Mouse (Mus musculus) embryonic facial prominence, embryonic 12.5 days (tissue): ENCODE data around the gene Iqch. TPM values are rescaled to one million over a fixed set of nuclear protein-coding genes. Genes with fewer than 3 reads are reported as not detected.

Experiments
- ATAC-seq: fragments of 200-750 bp; cut with Nextera tagmentation; 2 replicates; pipeline ENCODE4 v1.8.0; 2017; ENCODE audit not compliant: insufficient number of reproducible peaks, insufficient read depth, low FRiP score, low TSS enrichment
- H3K27ac ChIP-seq: fragments of 300-500 bp; sonication (generic); 2 replicates; pipeline ENCODE4 v1.5.1; 2016; ENCODE audit warnings: mild to moderate bottlenecking
- H3K27me3 ChIP-seq: fragments of 300-500 bp; sonication (generic); 2 replicates; pipeline ENCODE4 v1.6.1; 2016; ENCODE audit warnings: mild to moderate bottlenecking, moderate library complexity
- H3K36me3 ChIP-seq: fragments of 300-500 bp; sonication (generic); 2 replicates; pipeline ENCODE4 v1.6.1; 2016; ENCODE audit warnings: mild to moderate bottlenecking
- H3K4me1 ChIP-seq: fragments of 300-500 bp; sonication (generic); 2 replicates; pipeline ENCODE4 v1.6.1; 2016
- H3K4me2 ChIP-seq: fragments of 300-500 bp; sonication (generic); replicated peaks from 2 replicates; pipeline ENCODE4 v1.6.1; 2016; ENCODE audit warnings: mild to moderate bottlenecking, moderate library complexity
- H3K4me3 ChIP-seq: fragments of 300-500 bp; sonication (generic); 2 replicates; pipeline ENCODE4 v1.5.1; 2016; ENCODE audit warnings: mild to moderate bottlenecking
- H3K9ac ChIP-seq: fragments of 300-500 bp; sonication (generic); 2 replicates; pipeline ENCODE4 v1.6.1; 2016; ENCODE audit warnings: mild to moderate bottlenecking, moderate library complexity
- H3K9me3 ChIP-seq: fragments of 300-500 bp; sonication (generic); 2 replicates; pipeline ENCODE4 v1.6.1; 2016; ENCODE audit warnings: mild to moderate bottlenecking, moderate library complexity
- WGBS: fragments of 180-500 bp; shearing (Covaris S2); methylation state at CpG from one replicate; pipeline ENCODE4 v1.1.7; 2016; 5-methylcytosine and 5-hydroxymethylcytosine counted together
- polyA plus RNA-seq: library from polyadenylated mRNA; unstranded; fragments of >200 nt; fragmentation: Nextera tagmentation; extraction: Ambion mirVana; gene quantifications from 2 replicates; pipeline ENCODE4 v1.2.1, GENCODE M21; 2016

The Iqch gene
- polyA plus RNA-seq, 1 experiment from 2014 or later, result 0.08 TPM

DNA sequence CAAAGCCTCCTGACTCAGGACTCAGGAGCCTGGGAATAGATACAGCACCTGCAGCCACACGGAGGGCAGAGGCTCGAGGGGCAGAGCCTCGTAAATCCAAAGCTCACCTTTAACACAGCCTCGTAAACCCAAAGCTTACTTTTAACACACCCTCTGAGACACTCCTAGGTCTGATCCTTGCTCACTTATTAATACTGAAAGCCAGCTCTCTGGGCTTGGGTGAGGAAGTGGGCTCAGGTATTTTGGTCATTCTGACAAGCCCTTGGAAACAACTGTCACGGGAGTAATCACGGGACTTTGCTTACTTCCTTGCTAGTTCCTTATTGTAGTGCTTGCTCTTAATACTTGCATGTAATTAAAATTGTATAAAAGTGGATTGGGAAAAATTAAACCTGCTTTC is 13.1 kb downstream of the Iqch start:
- 69% methylated on average over 6 of the region's 6 CpGs for WGBS
- Histone ChIP-seq H3K27ac (no peak overlapping the region), H3K4me1 (no peaks in the 10 kb centered on the region), H3K9me3 (no peaks in the 10 kb centered on the region), H3K27me3 (no peaks in the 10 kb centered on the region), H3K4me3 (no peak overlapping the region), H3K9ac (no peak overlapping the region), H3K4me2 (no peak overlapping the region), H3K36me3 (no peaks in the 10 kb centered on the region)
- no peak for ATAC-seq

DNA sequence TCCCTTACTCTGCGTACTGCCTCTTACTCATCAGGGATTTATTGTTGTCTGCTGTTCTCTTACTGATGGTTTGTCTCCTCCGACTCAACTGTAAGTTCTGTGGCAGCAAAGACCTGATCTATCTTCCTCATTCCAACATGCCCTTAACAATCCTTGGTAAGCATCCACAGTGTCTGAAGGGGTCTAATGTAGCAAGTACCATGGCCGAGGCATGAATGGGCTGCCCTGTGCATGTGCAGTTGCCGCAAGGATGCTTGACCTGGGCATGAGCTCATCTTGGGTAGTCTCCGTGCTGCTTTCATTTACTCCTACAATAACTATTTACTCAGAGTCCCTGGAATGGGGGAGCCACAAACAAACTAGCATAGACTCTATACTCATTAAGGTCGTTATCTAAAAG is 17.0 kb downstream of the Iqch start:
- no peak overlapping the region for H3K9ac ChIP-seq
- H3K4me2 ChIP-seq, result no peak overlapping the region
- 88% methylated on average over 6 of the region's 6 CpGs for WGBS
- H3K36me3 ChIP-seq, result no peaks in the 10 kb centered on the region
- H3K27ac ChIP-seq, result no peak overlapping the region
- no peaks in the 10 kb centered on the region for H3K27me3 ChIP-seq
- no peak overlapping the region for H3K4me3 ChIP-seq
- no peaks in the 10 kb centered on the region for H3K4me1 ChIP-seq
- no peaks in the 10 kb centered on the region for H3K9me3 ChIP-seq
- ATAC-seq, result no peak

DNA sequence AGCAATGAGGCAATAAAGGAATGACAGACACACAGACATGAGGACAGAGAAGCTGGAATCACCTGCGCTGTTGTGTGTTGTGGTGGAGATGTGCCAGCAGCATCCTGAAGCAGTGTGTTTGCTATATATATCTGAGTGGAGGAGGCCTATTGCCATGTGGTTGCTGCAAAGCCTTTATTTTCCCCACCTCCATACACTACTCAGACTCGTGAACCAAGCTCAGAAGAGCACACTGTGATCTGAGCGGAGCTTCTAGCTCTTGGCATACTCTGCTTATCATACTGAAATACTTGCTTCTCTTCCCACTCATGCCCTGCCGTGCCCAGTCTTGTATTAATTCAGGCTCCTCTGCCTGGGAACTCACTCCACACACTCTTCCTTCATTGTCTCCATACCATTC is 20.5 kb downstream of the Iqch start:
- no peak overlapping the region for H3K4me2 ChIP-seq
- H3K27ac ChIP-seq, result no peak overlapping the region
- no peaks in the 10 kb centered on the region for H3K36me3 ChIP-seq
- no peaks in the 10 kb centered on the region for H3K9me3 ChIP-seq
- H3K4me1 ChIP-seq, result no peaks in the 10 kb centered on the region
- no peak for ATAC-seq
- no peak overlapping the region for H3K4me3 ChIP-seq
- no peak overlapping the region for H3K9ac ChIP-seq
- 85% methylated on average over 4 of the region's 4 CpGs for WGBS
- H3K27me3 ChIP-seq, result peaks cover 6% of the 10 kb centered on the region; the same call in 1 of the 2 replicates

DNA sequence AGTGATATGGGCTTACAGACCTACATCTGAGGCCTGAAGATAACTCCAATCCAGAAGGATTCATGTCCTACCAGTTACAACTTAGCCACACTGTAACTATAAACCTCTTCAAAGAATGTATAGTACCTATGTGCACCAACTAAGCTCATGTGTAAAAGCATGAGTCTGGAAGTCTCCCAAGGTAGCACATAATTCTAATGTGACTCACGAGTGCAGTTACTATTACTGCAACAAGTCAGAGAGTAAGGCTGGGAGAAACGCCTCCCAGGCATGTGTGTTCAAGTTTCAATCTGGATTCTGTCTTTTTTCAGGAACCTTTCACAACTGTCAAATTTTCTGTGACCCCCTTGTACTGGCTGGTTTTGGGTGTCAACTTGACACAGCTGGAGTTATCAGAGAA is 22.2 kb downstream of the Iqch start:
- Histone ChIP-seq H3K36me3 (no peaks in the 10 kb centered on the region), H3K4me2 (no peak overlapping the region), H3K9ac (no peak overlapping the region), H3K4me1 (no peaks in the 10 kb centered on the region), H3K4me3 (no peak overlapping the region), H3K27me3 (peaks cover 6% of the 10 kb centered on the region; the same call in 1 of the 2 replicates), H3K9me3 (no peaks in the 10 kb centered on the region), H3K27ac (no peak overlapping the region)
- no peak for ATAC-seq
- WGBS, result 45% methylated on average over 2 of the region's 2 CpGs

DNA sequence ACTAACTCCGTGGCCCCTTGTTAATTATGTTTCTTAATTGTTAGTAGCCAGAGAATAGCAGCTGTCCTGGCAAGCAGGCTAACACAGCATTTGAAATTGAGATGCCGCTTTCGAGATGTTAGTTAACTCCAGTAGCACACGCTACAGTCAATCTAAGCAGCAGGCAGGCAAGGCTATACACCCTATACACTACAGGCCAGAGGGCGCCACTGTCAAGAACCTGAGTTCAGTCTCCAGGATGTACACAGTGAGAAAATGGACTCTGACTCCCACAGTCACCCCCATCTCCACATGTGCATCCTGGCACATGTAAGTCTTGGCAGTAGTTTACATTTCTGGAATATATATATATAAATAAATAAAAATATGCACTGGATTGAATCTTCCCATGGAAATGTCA is 22.6 kb downstream of the Iqch start:
- H3K4me2 ChIP-seq, result no peak overlapping the region
- no peaks in the 10 kb centered on the region for H3K4me1 ChIP-seq
- 81% methylated on average over 5 of the region's 5 CpGs for WGBS
- H3K9ac ChIP-seq, result no peak overlapping the region
- H3K27ac ChIP-seq, result no peak overlapping the region
- no peak overlapping the region for H3K4me3 ChIP-seq
- no peaks in the 10 kb centered on the region for H3K36me3 ChIP-seq
- no peaks in the 10 kb centered on the region for H3K9me3 ChIP-seq
- H3K27me3 ChIP-seq, result peaks cover 6% of the 10 kb centered on the region; the same call in 1 of the 2 replicates
- ATAC-seq, result no peak

DNA sequence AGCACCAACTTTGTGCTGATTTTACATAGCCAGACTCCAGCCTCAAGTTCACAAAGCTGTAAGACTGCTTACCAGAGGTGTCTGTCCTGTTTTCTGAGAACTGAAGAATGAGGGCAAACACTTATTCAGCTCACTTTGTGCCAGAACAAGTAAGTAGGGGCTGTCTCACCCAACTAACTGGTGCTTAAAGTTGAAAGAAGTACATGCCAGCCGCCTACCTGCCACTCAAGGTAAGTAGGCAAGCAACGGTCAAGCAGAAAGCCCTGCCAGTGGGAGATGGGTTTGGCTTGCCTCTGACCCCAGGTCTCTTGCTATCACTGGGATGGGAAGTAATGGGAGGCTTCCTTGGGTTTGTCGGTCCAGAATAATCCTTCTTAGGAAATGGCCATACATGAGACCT is 24.8 kb downstream of the Iqch start:
- H3K9me3 ChIP-seq, result no peaks in the 10 kb centered on the region
- peaks cover 6% of the 10 kb centered on the region; the same call in 1 of the 2 replicates for H3K27me3 ChIP-seq
- WGBS, result 82% methylated on average over 3 of the region's 3 CpGs
- no peak overlapping the region for H3K4me3 ChIP-seq
- ATAC-seq, result no peak
- H3K4me1 ChIP-seq, result no peaks in the 10 kb centered on the region
- H3K4me2 ChIP-seq, result no peak overlapping the region
- H3K36me3 ChIP-seq, result no peaks in the 10 kb centered on the region
- no peak overlapping the region for H3K9ac ChIP-seq
- H3K27ac ChIP-seq, result no peak overlapping the region

DNA sequence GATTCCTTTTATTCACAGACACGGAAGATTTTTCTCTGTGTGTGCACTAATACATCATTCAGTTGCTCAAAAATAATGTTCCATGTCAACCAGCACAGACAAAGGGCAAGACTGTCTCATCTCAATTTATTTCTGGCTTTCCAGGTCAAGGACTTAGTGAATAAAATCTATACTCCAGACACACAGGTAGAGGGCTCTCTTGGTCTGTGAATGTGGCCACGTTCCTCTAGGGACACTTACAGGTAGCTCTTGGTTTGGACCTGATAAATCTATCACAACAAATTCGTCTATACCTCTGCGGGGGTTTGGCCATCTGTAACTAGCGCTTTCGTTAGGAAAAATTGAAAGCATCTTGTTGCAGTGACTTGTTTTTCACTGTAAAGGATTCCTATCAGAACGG is 29.4 kb downstream of the Iqch start:
- Histone ChIP-seq H3K4me3 (no peak overlapping the region), H3K4me1 (peaks cover 19% of the 10 kb centered on the region), H3K4me2 (no peak overlapping the region), H3K27ac (no peak overlapping the region), H3K27me3 (peaks cover 11% of the 10 kb centered on the region; the same call in 1 of the 2 replicates), H3K9ac (no peak overlapping the region), H3K9me3 (no peaks in the 10 kb centered on the region), H3K36me3 (no peaks in the 10 kb centered on the region)
- ATAC-seq, result no peak
- 63% methylated on average over 7 of the region's 7 CpGs for WGBS

DNA sequence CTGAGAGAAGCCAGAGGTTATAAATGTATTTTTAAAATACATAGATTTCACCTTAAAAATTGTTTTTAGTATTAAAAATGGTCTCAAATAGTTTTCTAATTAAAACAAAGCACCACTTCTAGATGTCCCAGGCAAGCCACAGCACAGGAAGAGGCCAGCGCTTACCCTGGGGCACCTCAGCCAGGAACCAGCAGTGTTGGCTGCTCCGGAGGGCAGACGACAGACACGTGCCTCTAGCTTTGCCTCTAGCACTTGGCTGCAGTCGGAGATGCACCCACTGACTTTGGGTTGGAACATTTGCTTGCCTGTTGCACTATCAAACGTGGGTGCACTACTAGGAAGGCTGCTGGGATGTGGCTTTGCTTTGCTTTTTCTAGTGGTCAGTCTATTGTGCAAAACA is 30.4 kb downstream of the Iqch start:
- WGBS, result 18% methylated on average over 6 of the region's 6 CpGs
- Histone ChIP-seq H3K9ac (no peak overlapping the region), H3K36me3 (no peaks in the 10 kb centered on the region), H3K4me2 (no peak overlapping the region), H3K27me3 (peaks cover 5% of the 10 kb centered on the region), H3K27ac (0 out of 2 replicates have a peak overlapping the region, but pooled peaks have one; percentile 30), H3K9me3 (no peaks in the 10 kb centered on the region), H3K4me1 (peaks cover 20% of the 10 kb centered on the region), H3K4me3 (no peak overlapping the region)
- ATAC-seq, result no peak

DNA sequence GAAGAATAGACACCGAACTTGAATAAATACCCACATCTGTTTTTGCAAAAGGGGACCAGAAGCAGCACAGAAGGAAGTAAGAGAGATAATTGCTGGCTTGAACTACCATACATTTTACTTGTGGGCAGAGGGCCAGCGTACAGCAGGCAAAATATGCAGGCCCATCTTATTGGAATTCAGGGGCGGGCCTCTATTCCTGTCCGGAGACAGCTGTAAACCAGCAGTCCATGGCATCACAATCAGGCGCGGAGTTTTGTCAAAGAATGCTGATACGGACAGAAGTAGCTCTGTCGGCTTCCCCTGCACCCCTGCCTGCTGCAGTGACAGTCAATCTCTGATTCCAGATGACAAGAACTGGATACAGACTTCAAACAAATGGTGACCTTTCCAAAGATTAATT is 33.5 kb downstream of the Iqch start:
- peak overlapping the region; percentile 11; the same call in 1 of the 2 replicates for H3K4me2 ChIP-seq
- H3K4me1 ChIP-seq, result peaks cover 20% of the 10 kb centered on the region

DNA sequence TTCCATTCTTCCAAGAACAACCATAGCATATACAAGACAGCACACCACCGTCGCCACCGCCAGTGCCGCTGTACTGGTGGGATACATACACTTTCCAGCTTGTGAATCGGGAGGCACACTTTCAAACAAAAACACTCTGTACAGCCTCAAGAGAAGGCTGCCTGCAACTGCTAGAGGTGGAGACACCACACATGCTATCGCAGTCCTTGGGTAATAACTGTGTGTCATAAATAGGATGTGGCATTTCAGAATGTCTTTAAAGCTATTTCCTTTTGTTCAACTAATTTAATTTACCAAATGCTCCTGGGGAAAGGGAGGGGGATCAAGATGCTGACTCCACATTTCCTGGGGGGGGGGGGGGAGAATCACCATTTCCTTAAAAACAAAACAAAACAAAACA is 34.0 kb downstream of the Iqch start:
- peaks cover 20% of the 10 kb centered on the region for H3K4me1 ChIP-seq

More for the DNA sequence above, 33.5 kb downstream of the Iqch start:
- no peak overlapping the region for H3K27ac ChIP-seq
- H3K9ac ChIP-seq, result no peak overlapping the region
- WGBS, result 12% methylated on average over 8 of the region's 8 CpGs
- H3K9me3 ChIP-seq, result no peaks in the 10 kb centered on the region
- no peaks in the 10 kb centered on the region for H3K36me3 ChIP-seq
- peaks cover 5% of the 10 kb centered on the region for H3K27me3 ChIP-seq
- ATAC-seq, result no peak
- H3K4me3 ChIP-seq, result no peak overlapping the region

DNA sequence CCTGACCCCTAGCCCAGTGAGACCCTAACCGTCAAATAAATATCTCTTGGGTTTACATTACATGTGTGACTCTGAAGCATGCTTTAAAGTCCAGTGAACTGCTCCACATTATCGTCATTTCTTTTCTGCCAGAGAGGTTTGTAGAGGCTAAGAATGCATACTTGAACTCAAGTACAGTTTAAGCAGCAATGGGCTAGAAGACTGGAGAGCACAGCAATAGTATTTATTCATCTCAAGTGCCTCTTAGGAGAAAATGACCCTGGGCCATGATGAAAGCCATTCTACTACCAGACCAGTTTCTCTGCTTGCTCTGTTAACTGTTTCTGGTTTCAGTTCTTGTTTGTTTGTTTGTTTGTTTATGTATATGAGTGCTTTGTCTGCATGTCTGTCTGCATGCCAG is 38.9 kb downstream of the Iqch start:
- Histone ChIP-seq H3K4me3 (no peak overlapping the region), H3K9ac (no peak overlapping the region), H3K4me2 (no peak overlapping the region), H3K4me1 (peaks cover 6% of the 10 kb centered on the region; the same call in 1 of the 2 replicates), H3K27me3 (no peaks in the 10 kb centered on the region; the same call in 1 of the 2 replicates), H3K27ac (no peak overlapping the region), H3K36me3 (no peaks in the 10 kb centered on the region), H3K9me3 (no peaks in the 10 kb centered on the region)
- ATAC-seq, result no peak
- 78% methylated on average over 2 of the region's 2 CpGs for WGBS

More for the DNA sequence above, 34.0 kb downstream of the Iqch start:
- no peaks in the 10 kb centered on the region for H3K9me3 ChIP-seq
- H3K27ac ChIP-seq, result no peak overlapping the region
- no peak overlapping the region for H3K9ac ChIP-seq
- no peaks in the 10 kb centered on the region for H3K36me3 ChIP-seq
- H3K27me3 ChIP-seq, result peaks cover 5% of the 10 kb centered on the region
- H3K4me2 ChIP-seq, result peak overlapping the region; percentile 11; the same call in 1 of the 2 replicates
- 60% methylated on average over 6 of the region's 6 CpGs for WGBS
- no peak overlapping the region for H3K4me3 ChIP-seq
- no peak for ATAC-seq

DNA sequence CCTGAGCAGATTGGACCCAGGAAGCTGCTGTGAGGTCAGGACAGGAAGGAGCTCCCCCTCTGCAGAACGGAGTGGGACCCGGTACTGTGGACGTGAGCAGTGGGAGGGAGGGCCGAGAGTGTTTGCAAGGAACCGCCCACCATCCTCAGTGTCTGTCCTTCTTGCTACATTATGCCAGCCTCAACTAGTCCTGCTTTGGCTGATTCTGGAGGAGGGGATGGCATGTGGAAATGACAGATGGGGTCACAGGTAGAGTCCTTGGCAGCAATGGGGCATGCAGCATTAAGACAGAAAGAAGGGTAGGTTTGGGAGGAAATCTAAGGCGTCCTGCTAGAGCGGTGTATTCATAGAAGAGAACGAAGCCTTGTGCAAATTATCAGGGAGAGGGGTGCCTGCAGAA is 40.4 kb downstream of the Iqch start:
- no peaks in the 10 kb centered on the region for H3K4me1 ChIP-seq
- H3K4me2 ChIP-seq, result no peak overlapping the region
- no peak overlapping the region for H3K27ac ChIP-seq
- no peak overlapping the region for H3K4me3 ChIP-seq
- H3K27me3 ChIP-seq, result no peaks in the 10 kb centered on the region
- no peak overlapping the region for H3K9ac ChIP-seq
- no peaks in the 10 kb centered on the region for H3K36me3 ChIP-seq
- WGBS, result 76% methylated on average over 8 of the region's 8 CpGs
- H3K9me3 ChIP-seq, result no peaks in the 10 kb centered on the region
- no peak for ATAC-seq

DNA sequence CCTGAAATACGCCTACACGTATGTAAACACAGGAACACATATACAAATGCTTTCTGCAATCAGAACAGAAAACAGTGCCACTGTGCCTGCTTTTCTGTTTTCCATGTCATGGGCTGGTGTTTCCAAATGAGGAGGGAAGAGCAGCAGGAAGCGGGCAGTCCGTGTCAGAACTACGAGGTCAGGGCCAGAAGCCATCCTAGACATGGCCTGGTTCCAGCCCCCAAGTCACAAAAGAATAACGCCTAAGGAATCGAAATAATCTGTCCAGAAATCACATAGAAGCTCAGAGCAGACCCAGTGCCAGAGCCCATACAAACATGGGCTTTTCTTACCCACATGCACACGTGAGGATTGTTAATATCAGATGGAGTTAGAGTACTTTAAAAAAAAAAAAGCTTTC is 45.4 kb downstream of the Iqch start:
- Histone ChIP-seq H3K9me3 (no peaks in the 10 kb centered on the region), H3K4me1 (no peaks in the 10 kb centered on the region), H3K9ac (no peak overlapping the region), H3K27ac (no peak overlapping the region), H3K4me2 (no peak overlapping the region), H3K4me3 (no peak overlapping the region), H3K27me3 (no peaks in the 10 kb centered on the region), H3K36me3 (no peaks in the 10 kb centered on the region)
- WGBS, result 75% methylated on average over 8 of the region's 8 CpGs
- no peak for ATAC-seq
